Mouse (Mus musculus) forebrain, embryonic 16.5 days (tissue): ENCODE measurements around the gene Dcp1b. TPM values are rescaled to one million over a fixed set of nuclear protein-coding genes. Genes with fewer than 3 reads are reported as not detected.
A peak's percentile ranks its signal among the peaks of the same experiment; 100 is the strongest.

Experiments
- ATAC-seq: fragments of 200-750 bp; cut with Nextera tagmentation; 2 replicates; pipeline ENCODE4 v1.8.0; 2017; ENCODE audit warnings: mild to moderate bottlenecking, moderate library complexity
- H3K27ac ChIP-seq: fragments of 300-500 bp; sonication (generic); 2 replicates; pipeline ENCODE4 v1.5.1; 2014; ENCODE audit warnings: low read length, control low read depth
- H3K27me3 ChIP-seq: fragments of 300-500 bp; sonication (generic); replicated peaks from 2 replicates; pipeline ENCODE4 v1.6.1; 2014; ENCODE audit warnings: low read length; ENCODE audit not compliant: control insufficient read depth, insufficient read depth
- H3K36me3 ChIP-seq: fragments of 300-500 bp; sonication (generic); 2 replicates; pipeline ENCODE4 v1.6.1; 2014; ENCODE audit not compliant: control insufficient read depth, insufficient read depth
- H3K4me1 ChIP-seq: fragments of 300-500 bp; sonication (generic); replicated peaks from 2 replicates; pipeline ENCODE4 v1.6.1; 2014; ENCODE audit warnings: low read length; ENCODE audit not compliant: control insufficient read depth, insufficient read depth
- H3K4me2 ChIP-seq: fragments of 300-500 bp; sonication (generic); 2 replicates; pipeline ENCODE4 v1.6.1; 2014; ENCODE audit warnings: mild to moderate bottlenecking, low read length, control low read depth
- H3K4me3 ChIP-seq: fragments of 300-500 bp; sonication (generic); replicated peaks from 2 replicates; pipeline ENCODE4 v1.5.1; 2014; ENCODE audit warnings: mild to moderate bottlenecking, low read length, control low read depth
- H3K9ac ChIP-seq: fragments of 300-500 bp; sonication (generic); replicated peaks from 2 replicates; pipeline ENCODE4 v1.6.1; 2014; ENCODE audit warnings: low read depth, low read length, control low read depth
- H3K9me3 ChIP-seq: fragments of 300-500 bp; sonication (generic); 2 replicates; pipeline ENCODE4 v1.6.1; 2016; ENCODE audit warnings: low read length; ENCODE audit not compliant: control insufficient read depth
- WGBS: fragments of 180-500 bp; shearing (Covaris S2); extraction: QIAGEN DNeasy Blood & Tissue Kit; methylation state at CpG from one replicate; pipeline ENCODE4 v1.1.7; 2014; 5-methylcytosine and 5-hydroxymethylcytosine counted together
- polyA plus RNA-seq: library from polyadenylated mRNA; unstranded; fragments of >200 nt; fragmentation: Nextera tagmentation; extraction: Ambion mirVana; gene quantifications from 2 replicates; pipeline ENCODE4 v1.2.1, GENCODE M21; 2015

Gene Dcp1b
- polyA plus RNA-seq, result 13.7 and 15.8 TPM in 2 replicates

DNA sequence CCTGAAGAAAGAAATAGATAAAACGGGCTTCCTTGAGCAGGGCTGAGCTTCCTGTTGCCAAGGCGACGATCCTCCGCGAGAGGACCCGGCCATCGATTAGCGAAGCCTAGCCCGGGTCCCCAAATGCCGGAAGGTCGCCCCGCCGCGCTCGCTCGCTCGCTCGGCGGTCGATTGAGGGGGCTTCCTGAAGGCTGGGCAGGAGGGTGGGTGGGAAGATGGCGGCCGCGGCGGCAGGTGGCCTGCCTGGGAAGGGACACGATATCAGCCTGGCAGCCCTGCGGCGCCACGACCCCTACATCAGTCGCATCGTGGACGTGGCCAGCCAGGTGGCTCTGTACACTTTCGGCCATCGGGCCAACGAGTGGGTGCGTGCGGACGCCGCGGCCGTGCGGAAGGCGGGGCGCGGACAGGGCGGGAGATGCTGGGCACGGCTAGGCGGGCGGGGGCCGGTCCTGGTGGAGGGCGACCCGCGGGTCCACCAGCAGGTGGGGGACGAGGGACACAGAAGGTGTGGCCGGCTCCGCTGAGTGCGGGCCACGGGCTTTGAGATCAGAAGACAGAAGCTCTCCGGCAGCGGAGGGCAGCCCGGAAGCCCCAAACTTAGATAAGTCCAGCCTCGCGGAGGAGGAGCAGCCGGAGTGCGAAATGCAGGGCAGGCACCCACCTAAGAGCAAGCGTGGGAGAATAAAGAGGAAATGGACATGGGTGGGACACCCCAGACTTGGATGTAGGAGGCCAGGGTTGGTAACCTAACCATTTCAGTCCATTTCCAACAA is at the start of gene Dcp1b:
Gene Dcp1b (plus strand): TSS at position 176 of the 776 bp plus-strand sequence.
- Histone ChIP-seq H3K4me3 (peak within 1 kb of the TSS; percentile 68), H3K27me3 (no peaks in the 10 kb centered on the region), H3K4me2 (peak within 1 kb of the TSS; percentile 65), H3K9ac (peak within 1 kb of the TSS; percentile 84), H3K36me3 (no peaks in the 10 kb centered on the region), H3K9me3 (no peaks in the 10 kb centered on the region), H3K4me1 (peaks cover 17% of the 10 kb centered on the region), H3K27ac (peak within 1 kb of the TSS; percentile 89)
- WGBS, result under 1% methylated on average over 65 of the region's 65 CpGs
- peak; percentile 97 for ATAC-seq

DNA sequence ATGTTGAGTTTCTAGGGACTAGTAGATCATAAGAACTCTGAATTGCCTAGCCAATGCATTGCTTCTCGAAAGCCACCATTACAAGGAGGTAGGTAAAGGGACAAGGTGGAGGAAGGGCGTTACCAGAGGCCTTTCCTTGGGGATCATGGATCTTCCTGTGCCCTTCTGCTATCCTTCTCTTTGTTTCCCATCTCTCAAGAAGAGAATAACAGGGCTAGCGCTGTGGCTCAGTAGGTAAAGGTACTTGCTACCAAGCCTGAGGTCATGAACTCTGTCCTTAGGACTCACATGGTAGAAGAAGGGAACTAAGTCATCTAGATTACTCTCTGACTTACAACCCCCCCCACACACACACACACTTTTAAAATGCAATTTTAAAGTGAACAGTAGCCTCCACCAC is 48.1 kb upstream of the Dcp1b start:
- Histone ChIP-seq H3K4me2 (no peak overlapping the region), H3K4me1 (no peaks in the 10 kb centered on the region; the same call in 1 of the 2 replicates), H3K9me3 (no peaks in the 10 kb centered on the region), H3K4me3 (no peak overlapping the region), H3K27me3 (no peaks in the 10 kb centered on the region), H3K9ac (no peak overlapping the region), H3K27ac (no peak overlapping the region), H3K36me3 (no peaks in the 10 kb centered on the region)
- WGBS, result 87% methylated on average over 3 of the region's 3 CpGs
- ATAC-seq, result no peak

DNA sequence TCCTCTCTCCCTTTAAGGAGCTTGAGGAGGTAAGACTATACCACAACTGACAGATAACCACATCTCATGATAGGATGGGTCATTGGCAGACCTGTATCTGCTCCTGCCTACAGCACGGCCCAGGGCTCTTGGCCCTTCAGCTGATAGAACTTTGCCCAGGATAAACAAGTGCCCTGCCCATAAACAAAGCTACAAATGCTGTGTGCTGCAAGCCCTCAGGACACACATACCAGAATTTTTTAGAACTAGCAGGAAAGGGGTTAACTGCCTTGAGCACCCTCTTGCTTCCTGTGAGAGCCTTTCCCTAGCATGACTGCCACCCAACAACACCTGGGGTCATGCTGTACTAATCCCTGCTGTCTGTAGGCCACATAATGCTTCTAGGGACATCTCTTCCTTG is 47.0 kb upstream of the Dcp1b start:
- Histone ChIP-seq H3K27ac (no peak overlapping the region), H3K36me3 (no peaks in the 10 kb centered on the region), H3K9ac (no peak overlapping the region), H3K9me3 (no peaks in the 10 kb centered on the region), H3K4me1 (peaks cover 3% of the 10 kb centered on the region; the same call in 1 of the 2 replicates), H3K27me3 (no peaks in the 10 kb centered on the region), H3K4me3 (no peak overlapping the region), H3K4me2 (no peak overlapping the region)
- 100% methylated on average over 1 of the region's 1 CpGs for WGBS
- no peak for ATAC-seq

DNA sequence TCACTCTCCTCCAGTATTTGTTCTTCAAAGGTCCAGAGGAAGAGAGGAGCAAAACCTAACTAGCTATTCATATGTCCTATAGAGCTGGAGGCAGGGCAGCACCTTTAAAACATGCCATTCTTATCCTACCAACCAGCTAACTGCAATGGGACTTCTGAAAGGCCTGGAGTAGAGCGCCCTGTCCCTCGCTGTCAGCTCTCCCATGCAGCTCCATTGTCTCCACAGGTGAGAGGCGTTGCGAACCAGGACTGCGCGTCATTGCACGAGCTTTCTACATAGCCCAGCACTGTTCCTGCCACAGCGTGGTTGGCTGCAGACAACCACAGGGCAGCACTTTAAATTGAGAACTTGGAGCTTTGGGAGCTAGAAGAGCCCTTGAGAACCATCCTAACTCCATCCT is 46.5 kb upstream of the Dcp1b start:
- H3K36me3 ChIP-seq, result no peaks in the 10 kb centered on the region
- no peak overlapping the region for H3K4me2 ChIP-seq
- peaks cover 3% of the 10 kb centered on the region; the same call in 1 of the 2 replicates for H3K4me1 ChIP-seq
- no peak overlapping the region for H3K27ac ChIP-seq
- 89% methylated on average over 8 of the region's 8 CpGs for WGBS
- no peaks in the 10 kb centered on the region for H3K27me3 ChIP-seq
- no peak overlapping the region for H3K4me3 ChIP-seq
- ATAC-seq, result no peak
- no peaks in the 10 kb centered on the region for H3K9me3 ChIP-seq
- H3K9ac ChIP-seq, result no peak overlapping the region

DNA sequence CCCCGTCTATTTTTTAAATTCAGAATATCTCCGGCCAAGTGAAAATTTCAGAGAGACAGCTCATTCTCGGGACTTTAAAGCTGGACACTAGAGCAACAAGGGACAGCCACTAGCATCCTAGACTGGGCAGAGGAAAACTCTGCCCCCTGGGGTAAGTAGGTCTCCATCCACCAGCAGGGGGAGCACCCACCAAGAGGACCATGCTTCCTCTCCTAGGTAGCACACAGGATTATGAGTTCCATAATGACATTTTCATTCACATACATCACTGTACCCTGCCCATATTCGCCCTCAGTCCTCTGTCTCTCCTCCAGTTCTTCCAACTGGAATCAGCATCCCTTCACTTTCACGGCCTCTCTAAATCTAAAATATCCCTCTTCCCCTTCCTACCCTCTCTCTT is 45.4 kb upstream of the Dcp1b start:
- ATAC-seq, result no peak
- H3K27ac ChIP-seq, result no peak overlapping the region
- H3K4me2 ChIP-seq, result no peak overlapping the region
- H3K36me3 ChIP-seq, result no peaks in the 10 kb centered on the region
- WGBS, result 82% methylated on average over 5 of the region's 5 CpGs
- H3K4me3 ChIP-seq, result no peak overlapping the region
- H3K4me1 ChIP-seq, result peaks cover 3% of the 10 kb centered on the region; the same call in 1 of the 2 replicates
- no peaks in the 10 kb centered on the region for H3K27me3 ChIP-seq
- H3K9me3 ChIP-seq, result no peaks in the 10 kb centered on the region
- no peak overlapping the region for H3K9ac ChIP-seq

DNA sequence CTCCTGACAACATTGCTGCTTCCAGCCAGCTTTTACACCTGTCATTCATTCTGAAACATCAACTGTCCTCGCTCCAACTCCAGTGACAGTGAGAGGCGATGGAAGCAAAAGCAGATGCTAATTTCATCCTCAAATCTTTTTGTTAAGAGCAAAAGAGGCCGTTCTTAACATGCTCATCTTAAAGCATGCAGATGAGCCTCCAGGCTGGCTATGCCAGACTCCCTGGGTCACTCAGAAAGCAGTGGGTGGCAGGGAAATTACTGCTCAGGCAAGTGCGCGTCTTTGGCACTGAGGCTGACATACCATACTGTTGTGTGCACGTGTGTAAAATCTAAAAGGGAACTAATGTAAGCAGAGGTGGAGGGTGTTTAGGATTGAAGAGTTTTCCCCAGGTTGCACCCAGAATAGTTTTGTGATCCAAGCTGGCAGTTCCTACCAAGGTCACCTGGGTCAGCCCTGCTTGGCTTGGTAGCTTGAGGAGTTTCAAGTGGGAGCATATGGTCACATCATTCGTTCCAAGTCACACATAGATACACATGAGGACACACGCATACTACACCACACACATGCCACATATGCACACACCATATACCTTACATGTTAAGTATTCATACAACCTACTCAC is 42.8 kb upstream of the Dcp1b start:
- Histone ChIP-seq H3K27me3 (no peaks in the 10 kb centered on the region), H3K36me3 (no peaks in the 10 kb centered on the region), H3K4me2 (no peak overlapping the region), H3K27ac (no peak overlapping the region), H3K4me3 (no peak overlapping the region), H3K9me3 (no peaks in the 10 kb centered on the region), H3K4me1 (peaks cover 3% of the 10 kb centered on the region; the same call in 1 of the 2 replicates), H3K9ac (no peak overlapping the region)
- WGBS, result 53% methylated on average over 8 of the region's 8 CpGs
- ATAC-seq, result no peak; the same call in 1 of the 2 replicates

DNA sequence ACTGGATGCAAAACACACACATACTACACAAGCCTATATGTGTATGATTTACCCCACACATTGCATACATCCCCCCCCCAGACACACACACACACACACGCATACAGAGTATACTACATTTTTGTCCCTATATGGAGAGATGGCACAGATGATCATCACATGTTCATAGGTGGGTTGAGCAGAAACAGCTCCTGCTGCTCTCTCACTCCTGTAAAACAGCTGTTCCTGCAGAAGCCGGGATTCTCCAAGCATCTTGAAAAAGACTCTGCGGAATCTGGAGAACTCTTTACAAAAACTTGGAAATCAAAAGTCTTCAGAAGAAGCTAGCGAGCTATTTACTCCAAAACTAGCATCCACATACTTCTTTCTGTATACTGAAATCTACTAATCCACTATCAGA is 42.2 kb upstream of the Dcp1b start:
- Histone ChIP-seq H3K36me3 (no peaks in the 10 kb centered on the region), H3K9me3 (no peaks in the 10 kb centered on the region), H3K4me1 (peaks cover 3% of the 10 kb centered on the region; the same call in 1 of the 2 replicates), H3K4me3 (no peak overlapping the region), H3K27ac (no peak overlapping the region), H3K27me3 (no peaks in the 10 kb centered on the region), H3K9ac (no peak overlapping the region), H3K4me2 (no peak overlapping the region)
- ATAC-seq, result no peak
- 92% methylated on average over 4 of the region's 4 CpGs for WGBS

DNA sequence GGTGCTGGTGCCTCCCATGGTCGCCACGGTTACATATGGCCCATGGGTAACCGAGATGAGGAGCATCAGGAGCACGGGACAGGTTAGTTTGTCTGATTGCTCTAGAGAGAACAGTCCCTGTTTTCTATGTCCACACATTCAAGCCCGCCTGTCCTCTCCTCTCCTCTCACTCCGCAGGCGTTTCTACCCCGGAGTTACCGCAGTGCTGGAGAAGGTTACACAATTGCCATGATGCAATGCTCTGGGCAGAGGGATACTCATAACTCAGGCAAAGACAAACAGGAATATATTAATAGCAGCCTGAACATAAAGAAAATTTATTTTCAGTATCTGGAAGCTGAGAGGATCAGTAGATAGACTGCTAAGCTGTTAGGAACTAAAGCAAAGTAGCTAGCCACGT is 37.3 kb upstream of the Dcp1b start:
- Histone ChIP-seq H3K27ac (no peak overlapping the region), H3K36me3 (no peaks in the 10 kb centered on the region), H3K4me3 (no peak overlapping the region), H3K4me2 (no peak overlapping the region), H3K4me1 (no peaks in the 10 kb centered on the region), H3K27me3 (no peaks in the 10 kb centered on the region), H3K9ac (no peak overlapping the region), H3K9me3 (no peaks in the 10 kb centered on the region)
- WGBS, result 89% methylated on average over 10 of the region's 10 CpGs
- ATAC-seq, result no peak

DNA sequence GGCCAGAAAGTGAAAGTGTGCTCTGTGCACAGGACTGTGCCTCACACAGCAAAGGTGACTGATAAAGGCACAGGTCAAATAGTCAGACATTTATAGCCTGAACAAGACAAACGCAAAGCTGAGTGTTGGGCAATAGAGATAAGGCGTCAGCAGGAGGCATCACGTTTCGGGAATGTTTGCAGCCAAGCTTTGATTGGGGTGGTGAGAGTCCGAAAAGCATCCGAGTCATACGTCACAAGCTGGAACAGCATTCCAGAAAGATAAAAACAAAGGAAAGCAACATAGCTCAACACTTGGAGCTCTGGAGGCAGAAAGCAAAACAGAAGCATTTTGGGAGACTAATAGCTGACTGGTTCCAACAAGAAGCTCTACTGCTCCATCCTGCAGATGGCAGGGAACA is 35.5 kb upstream of the Dcp1b start:
- Histone ChIP-seq H3K4me1 (no peaks in the 10 kb centered on the region), H3K4me2 (no peak overlapping the region), H3K36me3 (no peaks in the 10 kb centered on the region), H3K9ac (no peak overlapping the region), H3K27me3 (no peaks in the 10 kb centered on the region), H3K27ac (no peak overlapping the region), H3K9me3 (no peaks in the 10 kb centered on the region), H3K4me3 (no peak overlapping the region)
- WGBS, result 83% methylated on average over 7 of the region's 7 CpGs
- no peak for ATAC-seq
